Mouse (Mus musculus) MEL (cell line): ENCODE measurements at regions not wholly inside any gene's neighbourhood (a gene's known extent, or its start where the extent isn't known, plus 50 kb on each side); places are given as distances from the start of the nearest gene placed in this dataset.

ENCODE experiments used
- EP300 ChIP-seq, 2 experiments: IDR thresholded peaks; 2 replicates each; pipeline ENCODE4 v1.6.1; 2011; ENCODE audit warnings: improper control_type of control experiment in 2 of 2, low read length in 2 of 2, low read depth in 1 of 2, mild to moderate bottlenecking in 1 of 2
- POLR2A ChIP-seq, 2 experiments: IDR thresholded peaks; 2 replicates each; pipeline ENCODE4 v1.6.1; 2011 to 2012; ENCODE audit warnings: low read length in 2 of 2, mild to moderate bottlenecking in 2 of 2, control low read depth in 1 of 2, improper control_type of control experiment in 1 of 2, low read depth in 1 of 2, moderate library complexity in 1 of 2; ENCODE audit not compliant: control insufficient read depth in 1 of 2, insufficient read depth in 1 of 2, poor library complexity in 1 of 2

DNA sequence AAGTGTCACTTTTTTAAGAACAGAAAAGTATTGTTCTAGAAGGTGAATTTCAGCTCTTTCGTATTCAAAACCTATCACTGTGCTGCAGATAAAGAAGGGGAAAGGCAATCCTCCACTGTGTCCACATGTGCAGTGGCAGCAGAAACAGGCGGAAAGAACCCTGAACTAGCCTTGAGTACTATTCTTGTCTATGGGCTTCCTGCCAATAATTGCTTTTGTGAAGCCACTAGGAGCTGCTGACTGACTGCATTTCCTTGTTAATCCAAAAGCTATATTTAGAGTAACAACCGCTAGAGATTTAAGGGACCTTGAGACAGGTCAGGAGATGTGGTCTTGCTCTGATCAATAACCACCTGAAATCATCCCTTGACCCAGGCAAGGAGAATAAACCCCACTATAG is 265.3 kb downstream of the Elavl2 start:
- TF ChIP-seq POLR2A (IDR thresholded peaks at IDR 0.05; ENCODE audit: control insufficient read depth in 1 of 2, insufficient read depth in 1 of 2, low read depth in 1 of 2, low read length in 2 of 2, poor library complexity in 1 of 2) (no peak), EP300 (IDR thresholded peaks at IDR 0.05; ENCODE audit: low read depth in 1 of 2, low read length in 2 of 2) (no peak)
